Mouse (Mus musculus) limb, embryonic 14.5 days (tissue): Measurements from ENCODE around the gene Col4a2. TPM values are rescaled to one million over a fixed set of nuclear protein-coding genes. Genes with fewer than 3 reads are reported as not detected.
A peak's percentile ranks its signal among the peaks of the same experiment; 100 is the strongest.

Experiments used
- ATAC-seq: fragments of 200-750 bp; cut with Nextera tagmentation; 2 replicates; pipeline ENCODE4 v1.8.0; 2017; ENCODE audit warnings: low read depth, moderate number of reproducible peaks, moderate TSS enrichment; ENCODE audit not compliant: low FRiP score
- DNase-seq: peaks from one replicate; pipeline ENCODE4 v3.0.0-alpha.2; 2015; ENCODE audit warnings: low spot score
- H3K27ac ChIP-seq: fragments of 300-500 bp; sonication (generic); replicated peaks from 2 replicates; pipeline ENCODE4 v1.5.1; 2014; ENCODE audit warnings: low read depth, mild to moderate bottlenecking, low read length, moderate library complexity, mixed read lengths
- H3K27me3 ChIP-seq: fragments of 300-500 bp; sonication (generic); 2 replicates; pipeline ENCODE4 v1.6.1; 2014; ENCODE audit warnings: low read length, mixed read lengths; ENCODE audit not compliant: control insufficient read depth, insufficient read depth
- H3K36me3 ChIP-seq: fragments of 300-500 bp; sonication (generic); 2 replicates; pipeline ENCODE4 v1.6.1; 2014; ENCODE audit warnings: mild to moderate bottlenecking, low read length, moderate library complexity, mixed read lengths; ENCODE audit not compliant: control insufficient read depth, insufficient read depth
- H3K4me1 ChIP-seq: fragments of 300-500 bp; sonication (generic); 2 replicates; pipeline ENCODE4 v1.6.1; 2014; ENCODE audit warnings: antibody characterized with exemption, low read length, mixed read lengths; ENCODE audit not compliant: control insufficient read depth, insufficient read depth
- H3K4me2 ChIP-seq: fragments of 300-500 bp; sonication (generic); replicated peaks from 2 replicates; pipeline ENCODE4 v1.6.1; 2014; ENCODE audit warnings: low read depth, mild to moderate bottlenecking, low read length, moderate library complexity; ENCODE audit not compliant: severe bottlenecking
- H3K4me3 ChIP-seq: fragments of 300-500 bp; sonication (generic); replicated peaks from 2 replicates; pipeline ENCODE4 v1.5.1; 2014; ENCODE audit warnings: low read length
- H3K9ac ChIP-seq: fragments of 300-500 bp; sonication (generic); 2 replicates; pipeline ENCODE4 v1.6.1; 2014; ENCODE audit warnings: mild to moderate bottlenecking, low read depth, low read length, moderate library complexity; ENCODE audit not compliant: severe bottlenecking
- H3K9me3 ChIP-seq: fragments of 300-500 bp; sonication (generic); 2 replicates; pipeline ENCODE4 v1.6.1; 2016; ENCODE audit warnings: low read length; ENCODE audit not compliant: control insufficient read depth
- POLR2A ChIP-seq: fragments of 200-500 bp; IDR thresholded peaks from 2 replicates; pipeline ENCODE4 v1.8.0; 2012; ENCODE audit warnings: inconsistent platforms, mild to moderate bottlenecking, moderate library complexity, borderline replicate concordance; ENCODE audit not compliant: insufficient read depth, insufficient read length; ENCODE audit errors: extremely low read depth
- WGBS: fragments of 180-500 bp; shearing (Covaris S2); extraction: QIAGEN DNeasy Blood & Tissue Kit; methylation state at CpG from one replicate; pipeline ENCODE4 v1.1.7; 2014; 5-methylcytosine and 5-hydroxymethylcytosine counted together
- polyA plus RNA-seq, 2 experiments: library from polyadenylated mRNA; depleted of rRNA in 1 of 2; stranded (reverse) in 1 of 2; unstranded in 1 of 2; fragments of >200 nt; fragmentation: Nextera tagmentation in 1 of 2; extraction: Ambion mirVana in 1 of 2; gene quantifications; 2 replicates each; pipeline versions ENCODE4 v1.2.1 to v1.2.3; 2012 to 2014

The Col4a2 gene
- polyA plus RNA-seq, 2 experiments: 76.4 to 89.0 TPM

DNA sequence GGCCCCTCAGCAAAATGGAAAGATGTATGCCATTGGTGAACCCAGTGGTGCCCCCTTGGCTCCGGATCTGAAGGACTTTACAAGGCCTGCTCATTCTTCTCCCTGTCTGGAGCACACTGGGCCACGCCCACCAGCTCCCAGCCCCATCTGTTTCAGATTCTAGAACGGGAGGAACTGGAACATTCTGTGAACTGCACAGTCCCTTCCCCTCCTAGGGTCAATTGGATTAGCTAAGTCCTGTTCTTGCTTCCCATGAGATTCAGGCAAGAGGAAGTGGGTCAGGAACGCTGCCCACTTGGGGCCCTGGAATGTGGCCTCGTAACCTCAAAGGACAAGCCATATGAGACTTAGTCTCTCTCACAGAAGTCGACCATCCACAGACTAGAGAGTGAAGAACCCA, 41.8 kb upstream of the Col4a2 start:
- ATAC-seq: no peak
- H3K9me3 ChIP-seq: no peaks in the 10 kb centered on the region
- no peaks in the 10 kb centered on the region for H3K27me3 ChIP-seq
- no peaks in the 10 kb centered on the region for H3K36me3 ChIP-seq
- H3K27ac ChIP-seq: no peak overlapping the region
- TF ChIP-seq POLR2A: no peak
- no peak overlapping the region for H3K4me3 ChIP-seq
- H3K4me2 ChIP-seq: no peak overlapping the region
- H3K9ac ChIP-seq: no peak overlapping the region
- DNase-seq: no peak
- 56% methylated on average over 6 of the region's 6 CpGs for WGBS
- H3K4me1 ChIP-seq: peaks cover 9% of the 10 kb centered on the region

DNA sequence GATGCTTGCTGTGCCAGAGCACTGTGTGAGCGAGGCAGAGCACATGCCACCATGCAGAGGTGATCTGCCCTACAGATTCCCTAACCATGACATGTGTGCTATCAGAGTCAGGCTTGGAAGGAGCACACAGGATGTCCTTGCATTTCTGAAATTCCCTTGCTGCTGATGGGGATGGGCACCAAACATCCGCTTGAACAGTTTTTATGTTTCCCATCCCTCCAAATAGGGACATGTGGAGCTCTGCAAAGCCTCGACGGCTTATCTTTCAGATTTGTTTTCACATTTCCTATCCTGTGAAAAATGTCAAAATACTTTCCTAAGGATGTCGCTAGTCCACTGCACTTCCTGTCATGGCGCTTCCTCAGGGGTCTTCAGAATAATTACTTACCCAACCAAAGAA, 40.4 kb upstream of the Col4a2 start:
- DNase-seq: no peak
- no peak for TF ChIP-seq POLR2A
- no peaks in the 10 kb centered on the region for H3K36me3 ChIP-seq
- H3K4me1 ChIP-seq: peaks cover 11% of the 10 kb centered on the region
- H3K27me3 ChIP-seq: no peaks in the 10 kb centered on the region
- no peak overlapping the region for H3K9ac ChIP-seq
- no peaks in the 10 kb centered on the region for H3K9me3 ChIP-seq
- whole genome bisulfite sequencing: 86% methylated on average over 6 of the region's 6 CpGs
- H3K4me2 ChIP-seq: no peak overlapping the region
- no peak for ATAC-seq
- no peak overlapping the region for H3K4me3 ChIP-seq
- H3K27ac ChIP-seq: no peak overlapping the region

DNA sequence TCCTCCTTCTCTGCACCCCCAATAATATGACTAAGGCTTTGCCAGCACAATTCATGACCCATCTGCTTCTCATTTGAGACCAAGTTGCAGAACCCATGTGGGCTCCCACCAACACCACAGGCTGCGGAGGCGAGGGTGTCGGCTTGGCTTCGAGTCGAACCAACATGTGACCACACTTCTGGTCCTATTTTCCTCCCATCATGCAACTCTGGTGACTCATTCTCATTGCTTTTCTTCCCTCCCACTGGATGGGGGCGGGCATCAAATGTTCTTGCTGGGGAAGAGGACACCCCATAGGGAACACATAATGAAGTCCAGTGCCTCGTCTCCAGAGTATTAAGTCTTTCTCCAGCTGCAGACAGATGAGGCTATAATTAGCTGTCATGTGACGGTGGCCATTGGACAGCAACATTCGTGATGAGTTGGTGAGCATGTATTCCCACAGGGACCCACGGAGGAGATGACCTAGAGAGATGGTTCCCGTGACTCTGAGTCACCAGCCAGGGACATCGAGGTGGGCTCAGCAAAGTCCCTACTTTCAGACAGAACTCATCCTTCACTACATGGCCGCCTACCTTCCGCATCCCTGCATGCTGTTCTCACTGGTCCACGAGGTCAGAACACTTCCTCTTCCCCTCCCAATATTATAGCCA, 39.0 kb upstream of the Col4a2 start:
- WGBS: 69% methylated on average over 15 of the region's 15 CpGs
- Histone ChIP-seq H3K9me3 (no peaks in the 10 kb centered on the region), H3K27me3 (no peaks in the 10 kb centered on the region), H3K27ac (no peak overlapping the region), H3K4me3 (no peak overlapping the region), H3K9ac (no peak overlapping the region), H3K36me3 (no peaks in the 10 kb centered on the region), H3K4me1 (peaks cover 19% of the 10 kb centered on the region), H3K4me2 (no peak overlapping the region)
- 0 out of 2 replicates have a peak, but pooled peaks have one; percentile 39 for ATAC-seq
- DNase-seq: peak; percentile 60
- no peak for TF ChIP-seq POLR2A

DNA sequence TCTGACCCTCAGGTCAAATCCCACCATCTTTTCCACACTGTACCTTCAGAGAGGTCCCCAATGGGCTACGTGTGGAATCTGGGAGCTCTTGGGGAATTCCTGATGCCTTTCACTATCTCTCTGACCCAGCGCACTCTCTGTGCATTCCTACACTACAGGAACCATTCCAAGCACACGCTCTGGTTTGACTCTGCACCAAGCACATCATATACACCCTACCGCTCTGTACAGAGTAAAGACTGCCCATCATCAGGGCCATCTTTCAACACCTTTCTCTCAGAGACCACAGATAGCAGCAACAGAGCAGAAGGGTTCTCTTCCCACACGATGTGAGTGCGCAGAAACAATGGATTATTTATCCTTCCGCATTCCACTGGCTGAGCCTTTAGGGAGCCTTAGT, 38.2 kb upstream of the Col4a2 start:
- no peaks in the 10 kb centered on the region for H3K9me3 ChIP-seq
- no peak for DNase-seq

DNA sequence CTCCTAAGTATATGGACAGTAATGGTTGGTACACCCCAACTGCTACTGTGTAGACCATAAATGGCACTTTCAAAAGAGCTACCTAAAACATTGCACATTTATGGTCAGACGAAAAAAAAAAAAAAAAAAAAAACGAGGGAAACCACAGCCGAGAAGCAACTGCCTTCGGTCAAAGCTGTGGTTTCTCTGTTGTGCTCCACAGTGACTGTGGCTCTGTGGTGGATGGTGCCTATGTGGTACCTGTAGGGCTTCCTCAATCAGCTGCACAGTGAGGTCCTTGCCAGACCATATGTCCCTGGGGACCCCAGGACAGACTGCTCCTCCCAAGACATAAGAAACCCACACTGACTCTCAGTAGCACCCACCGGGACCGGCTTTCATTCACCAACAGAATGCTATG, 36.3 kb upstream of the Col4a2 start:
- no peaks in the 10 kb centered on the region for H3K36me3 ChIP-seq
- no peak overlapping the region for H3K4me3 ChIP-seq
- no peak overlapping the region for H3K27ac ChIP-seq
- no peak overlapping the region for H3K4me2 ChIP-seq
- peaks cover 30% of the 10 kb centered on the region for H3K4me1 ChIP-seq
- no peaks in the 10 kb centered on the region for H3K9me3 ChIP-seq
- H3K9ac ChIP-seq: no peak overlapping the region
- DNase-seq (no peak), ATAC-seq (0 out of 2 replicates have a peak, but pooled peaks have one; percentile 27)
- TF ChIP-seq POLR2A: no peak
- WGBS: 70% methylated on average over 6 of the region's 6 CpGs
- no peaks in the 10 kb centered on the region for H3K27me3 ChIP-seq

More for the DNA sequence above, 38.2 kb upstream of the Col4a2 start:
- Histone ChIP-seq H3K4me2 (no peak overlapping the region), H3K36me3 (no peaks in the 10 kb centered on the region), H3K4me1 (peaks cover 25% of the 10 kb centered on the region), H3K9ac (no peak overlapping the region), H3K4me3 (no peak overlapping the region), H3K27ac (no peak overlapping the region), H3K27me3 (no peaks in the 10 kb centered on the region)
- no peak for ATAC-seq
- no peak for TF ChIP-seq POLR2A
- WGBS: 90% methylated on average over 7 of the region's 7 CpGs

DNA sequence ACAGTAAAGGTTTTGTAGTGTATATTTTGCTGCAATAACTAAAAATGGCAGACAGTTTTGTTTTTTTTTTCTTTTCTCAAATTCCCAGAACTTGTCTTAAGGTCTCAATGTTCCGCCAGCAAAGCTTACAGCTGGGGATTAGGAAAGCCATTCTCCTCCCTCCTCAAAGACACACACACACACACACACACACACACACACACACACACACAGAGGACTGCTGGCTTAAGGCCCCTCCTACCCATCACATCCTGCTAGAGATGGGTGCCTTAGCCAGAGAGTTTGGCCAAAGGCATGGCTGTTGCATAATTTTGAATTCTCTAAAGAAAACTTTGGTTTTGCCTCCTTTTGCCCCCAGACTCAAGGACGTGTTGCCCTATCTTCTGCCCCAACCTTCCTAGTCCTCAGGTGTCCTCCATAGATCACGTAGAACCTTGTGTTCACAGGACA, 35.0 kb upstream of the Col4a2 start:
- no peak for ATAC-seq
- no peak for DNase-seq
- Histone ChIP-seq H3K36me3 (no peaks in the 10 kb centered on the region), H3K27me3 (no peaks in the 10 kb centered on the region), H3K4me1 (peaks cover 30% of the 10 kb centered on the region), H3K27ac (no peak overlapping the region), H3K4me2 (peak overlapping the region; percentile 13; the same call in 1 of the 2 replicates), H3K9me3 (no peaks in the 10 kb centered on the region), H3K4me3 (no peak overlapping the region), H3K9ac (no peak overlapping the region)
- 89% methylated on average over 3 of the region's 3 CpGs for WGBS
- TF ChIP-seq POLR2A: no peak
